Mouse (Mus musculus) midbrain, embryonic 11.5 days (tissue): ENCODE measurements at regions not wholly inside any gene's neighbourhood (a gene's known extent, or its start where the extent isn't known, plus 50 kb on each side); places are given as distances from the start of the nearest gene placed in this dataset.

Experiments
- ATAC-seq: fragments of 200-750 bp; cut with Nextera tagmentation; 2 replicates; pipeline ENCODE4 v1.8.0; 2017; ENCODE audit warnings: moderate TSS enrichment, moderate library complexity; ENCODE audit not compliant: low FRiP score
- DNase-seq: peaks from one replicate; pipeline ENCODE4 v3.0.0; 2015; ENCODE audit warnings: low spot score; ENCODE audit errors: missing footprints
- H3K27ac ChIP-seq: fragments of 300-500 bp; sonication (generic); 2 replicates; pipeline ENCODE4 v1.5.1; 2014; ENCODE audit warnings: low read depth, low read length
- H3K27me3 ChIP-seq: fragments of 300-500 bp; sonication (generic); 2 replicates; pipeline ENCODE4 v1.6.1; 2014; ENCODE audit warnings: mild to moderate bottlenecking, low read length, moderate library complexity, mixed read lengths; ENCODE audit not compliant: control insufficient read depth, insufficient read depth
- H3K36me3 ChIP-seq: fragments of 300-500 bp; sonication (generic); 2 replicates; pipeline ENCODE4 v1.6.1; 2014; ENCODE audit warnings: mild to moderate bottlenecking, low read length, moderate library complexity, mixed read lengths; ENCODE audit not compliant: control insufficient read depth, insufficient read depth
- H3K4me1 ChIP-seq: fragments of 300-500 bp; sonication (generic); 2 replicates; pipeline ENCODE4 v1.6.1; 2014; ENCODE audit warnings: low read length; ENCODE audit not compliant: control insufficient read depth, insufficient read depth
- H3K4me2 ChIP-seq: fragments of 300-500 bp; sonication (generic); 2 replicates; pipeline ENCODE4 v1.6.1; 2014; ENCODE audit warnings: mild to moderate bottlenecking, moderate library complexity
- H3K4me3 ChIP-seq: fragments of 300-500 bp; sonication (generic); 2 replicates; pipeline ENCODE4 v1.5.1; 2014; ENCODE audit warnings: low read depth, low read length
- H3K9ac ChIP-seq: fragments of 300-500 bp; sonication (generic); 2 replicates; pipeline ENCODE4 v1.6.1; 2014; ENCODE audit warnings: low read length
- H3K9me3 ChIP-seq: fragments of 300-500 bp; sonication (generic); 2 replicates; pipeline ENCODE4 v1.6.1; 2016; ENCODE audit warnings: low read length; ENCODE audit not compliant: control insufficient read depth
- WGBS: fragments of 180-500 bp; shearing (Covaris S2); extraction: QIAGEN DNeasy Blood & Tissue Kit; methylation state at CpG from one replicate; pipeline ENCODE4 v1.1.7; 2014; 5-methylcytosine and 5-hydroxymethylcytosine counted together

DNA sequence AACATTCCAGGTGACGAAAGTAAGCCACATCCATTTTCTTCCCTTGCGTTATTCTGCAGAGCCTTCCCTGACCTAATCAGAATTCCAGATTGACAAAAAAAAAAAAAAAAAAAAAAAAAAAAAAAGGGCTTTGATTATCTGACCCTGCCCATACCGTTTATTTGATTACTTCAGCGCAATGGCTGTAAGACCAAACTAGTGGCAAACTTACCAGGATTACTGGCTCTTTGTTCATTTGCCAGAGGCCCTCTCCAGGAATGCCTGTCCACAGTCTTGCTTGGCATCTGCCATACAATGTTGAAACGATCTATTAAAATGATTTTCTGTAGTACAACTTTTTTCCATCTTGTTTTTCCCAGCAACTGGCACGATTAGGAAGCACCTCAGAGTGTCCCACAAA lies 569.4 kb upstream of the Nox3 start:
- Histone ChIP-seq H3K9ac (no peak overlapping the region), H3K36me3 (no peaks in the 10 kb centered on the region), H3K4me3 (no peak overlapping the region), H3K4me2 (no peak overlapping the region), H3K27me3 (no peaks in the 10 kb centered on the region), H3K4me1 (no peaks in the 10 kb centered on the region; the same call in 1 of the 2 replicates), H3K27ac (no peak overlapping the region), H3K9me3 (no peaks in the 10 kb centered on the region)
- WGBS, result 60% methylated on average over 6 of the region's 6 CpGs
- ATAC-seq (no peak), DNase-seq (peak; percentile 90)

GRCm38 (mm10) chr17:4265946-4266345 lies 569.9 kb upstream of the Nox3 start:
- no peaks in the 10 kb centered on the region for H3K27me3 ChIP-seq
- no peaks in the 10 kb centered on the region for H3K9me3 ChIP-seq
- H3K4me1 ChIP-seq, result no peaks in the 10 kb centered on the region; the same call in 1 of the 2 replicates
- DNase-seq, result no peak
- WGBS, result 10% methylated on average over 6 of the region's 6 CpGs
- no peak overlapping the region; the same call in 1 of the 2 replicates for H3K27ac ChIP-seq
- no peak overlapping the region for H3K9ac ChIP-seq
- ATAC-seq, result peak; percentile 64
- H3K4me3 ChIP-seq, result no peak overlapping the region
- no peaks in the 10 kb centered on the region for H3K36me3 ChIP-seq
- H3K4me2 ChIP-seq, result no peak overlapping the region

GRCm38 (mm10) chr17:4266487-4266886 lies 570.4 kb upstream of the Nox3 start:
- no peaks in the 10 kb centered on the region for H3K27me3 ChIP-seq
- H3K36me3 ChIP-seq, result no peaks in the 10 kb centered on the region
- ATAC-seq, result no peak
- no peak overlapping the region for H3K4me2 ChIP-seq
- no peak overlapping the region for H3K9ac ChIP-seq
- no peak overlapping the region; the same call in 1 of the 2 replicates for H3K27ac ChIP-seq
- no peak overlapping the region for H3K4me3 ChIP-seq
- 57% methylated on average over 5 of the region's 5 CpGs for WGBS
- no peak for DNase-seq
- H3K4me1 ChIP-seq, result no peaks in the 10 kb centered on the region; the same call in 1 of the 2 replicates
- H3K9me3 ChIP-seq, result no peaks in the 10 kb centered on the region

DNA sequence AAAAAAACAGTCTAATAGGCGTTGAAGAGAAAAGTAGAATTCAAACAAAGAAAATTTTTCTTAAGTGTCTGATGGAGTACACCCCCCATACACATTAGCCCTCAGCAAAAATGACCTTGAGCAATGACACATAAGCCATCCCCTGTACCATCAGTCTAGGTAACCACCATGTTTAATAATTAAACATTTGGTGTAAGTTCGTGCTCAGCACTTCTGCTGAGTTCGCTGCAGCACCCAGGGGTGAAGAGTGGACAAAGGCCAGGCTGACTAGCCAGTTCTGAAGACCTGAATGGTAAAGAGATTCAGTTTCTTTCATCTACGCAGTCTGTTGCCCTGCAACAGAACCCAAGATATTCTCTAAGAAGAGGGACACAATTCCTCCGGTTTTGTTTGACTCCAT lies 572.3 kb upstream of the Nox3 start:
- no peak overlapping the region for H3K4me2 ChIP-seq
- DNase-seq (no peak), ATAC-seq (no peak)
- no peaks in the 10 kb centered on the region for H3K27me3 ChIP-seq
- WGBS, result 76% methylated on average over 5 of the region's 5 CpGs
- H3K4me1 ChIP-seq, result no peaks in the 10 kb centered on the region; the same call in 1 of the 2 replicates
- H3K9ac ChIP-seq, result no peak overlapping the region
- H3K4me3 ChIP-seq, result no peak overlapping the region
- no peaks in the 10 kb centered on the region for H3K36me3 ChIP-seq
- no peaks in the 10 kb centered on the region for H3K9me3 ChIP-seq
- no peak overlapping the region for H3K27ac ChIP-seq

DNA sequence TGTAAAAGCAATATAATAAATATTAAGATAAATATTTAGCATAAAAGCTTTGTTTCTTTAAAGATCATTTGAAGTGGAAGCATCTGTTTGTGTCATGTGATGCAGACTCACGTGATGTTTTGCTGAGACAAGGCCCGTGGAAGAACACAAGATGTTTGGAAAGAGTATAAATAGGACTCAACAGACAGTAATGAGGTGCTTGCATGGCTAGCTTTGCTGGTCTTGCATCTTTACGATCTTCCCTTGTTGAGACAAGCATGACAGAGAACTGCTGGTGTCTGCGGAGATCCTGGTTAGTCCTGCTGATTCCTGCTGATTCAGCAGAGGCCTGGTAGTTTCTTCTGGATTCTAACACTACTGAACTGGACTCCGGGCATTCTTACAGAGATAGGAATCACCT lies 576.4 kb upstream of the Nox3 start:
- no peak for DNase-seq
- Histone ChIP-seq H3K9me3 (no peaks in the 10 kb centered on the region), H3K27ac (no peak overlapping the region), H3K36me3 (no peaks in the 10 kb centered on the region), H3K4me1 (no peaks in the 10 kb centered on the region), H3K9ac (no peak overlapping the region), H3K4me3 (no peak overlapping the region), H3K27me3 (no peaks in the 10 kb centered on the region), H3K4me2 (no peak overlapping the region)
- 86% methylated on average over 5 of the region's 5 CpGs for WGBS
- no peak for ATAC-seq

DNA sequence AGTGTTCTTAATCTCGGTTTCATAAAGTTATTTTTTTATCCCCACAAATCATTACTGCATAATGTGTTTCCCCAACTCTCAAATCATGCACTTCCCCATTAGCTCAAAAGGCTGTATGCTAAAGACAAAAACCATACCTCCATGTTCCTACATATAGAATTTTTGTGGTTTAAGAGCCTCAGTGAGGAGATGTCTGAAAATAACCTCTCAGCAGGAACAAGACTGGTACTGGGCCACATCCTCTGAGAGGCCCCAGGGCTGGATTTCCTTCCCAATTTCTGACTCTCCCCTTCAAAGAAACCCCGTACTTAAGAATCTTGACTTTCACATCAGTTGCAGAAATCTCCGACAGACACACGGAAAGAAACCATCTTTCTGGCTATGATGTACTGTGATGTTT lies 580.7 kb upstream of the Nox3 start:
- H3K4me2 ChIP-seq, result no peak overlapping the region
- H3K9ac ChIP-seq, result no peak overlapping the region
- no peak overlapping the region for H3K27ac ChIP-seq
- 89% methylated on average over 4 of the region's 4 CpGs for whole genome bisulfite sequencing
- H3K9me3 ChIP-seq, result no peaks in the 10 kb centered on the region
- no peaks in the 10 kb centered on the region for H3K27me3 ChIP-seq
- ATAC-seq (no peak), DNase-seq (no peak)
- H3K36me3 ChIP-seq, result no peaks in the 10 kb centered on the region
- no peak overlapping the region for H3K4me3 ChIP-seq
- no peaks in the 10 kb centered on the region for H3K4me1 ChIP-seq

GRCm38 (mm10) chr17:4278239-4278827 lies 582.3 kb upstream of the Nox3 start:
- H3K4me2 ChIP-seq, result no peak overlapping the region
- ATAC-seq (no peak), DNase-seq (no peak)
- H3K9ac ChIP-seq, result no peak overlapping the region
- H3K4me3 ChIP-seq, result no peak overlapping the region
- WGBS, result 83% methylated on average over 4 of the region's 4 CpGs
- H3K4me1 ChIP-seq, result no peaks in the 10 kb centered on the region
- H3K27me3 ChIP-seq, result no peaks in the 10 kb centered on the region
- H3K36me3 ChIP-seq, result no peaks in the 10 kb centered on the region
- H3K27ac ChIP-seq, result no peak overlapping the region
- H3K9me3 ChIP-seq, result no peaks in the 10 kb centered on the region

DNA sequence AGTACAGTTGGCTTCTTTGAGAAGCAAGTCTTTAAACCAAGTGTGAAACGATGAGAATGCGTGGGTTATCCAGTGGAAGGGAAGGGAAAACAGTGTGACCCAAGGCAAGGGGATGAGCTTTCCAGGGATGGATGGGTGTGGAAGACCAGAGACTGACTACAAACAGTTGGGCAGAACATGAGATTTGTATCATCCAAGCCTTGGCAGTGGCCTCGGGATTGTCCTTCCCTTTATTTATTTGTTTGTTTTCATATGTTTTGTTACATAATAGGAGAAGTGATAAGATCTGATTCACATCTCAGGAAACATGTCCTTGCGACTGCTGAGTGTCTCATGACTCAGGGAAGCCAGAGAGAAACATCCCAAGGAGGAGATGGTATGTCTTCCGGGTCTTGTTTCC lies 585.4 kb upstream of the Nox3 start:
- 90% methylated on average over 5 of the region's 5 CpGs for WGBS
- no peaks in the 10 kb centered on the region for H3K9me3 ChIP-seq
- H3K4me3 ChIP-seq, result no peak overlapping the region

GRCm38 (mm10) chr17:4291418-4291817 lies 595.4 kb upstream of the Nox3 start:
- DNase-seq, result no peak
- Histone ChIP-seq H3K36me3 (no peaks in the 10 kb centered on the region), H3K9ac (no peak overlapping the region), H3K9me3 (no peaks in the 10 kb centered on the region), H3K4me1 (no peaks in the 10 kb centered on the region), H3K4me2 (no peak overlapping the region), H3K4me3 (no peak overlapping the region), H3K27ac (no peak overlapping the region), H3K27me3 (no peaks in the 10 kb centered on the region)
- no peak for ATAC-seq
- WGBS, result 86% methylated on average over 2 of the region's 2 CpGs

More for the DNA sequence above, 585.4 kb upstream of the Nox3 start:
- no peak for ATAC-seq
- Histone ChIP-seq H3K36me3 (no peaks in the 10 kb centered on the region), H3K27me3 (no peaks in the 10 kb centered on the region), H3K4me2 (no peak overlapping the region), H3K9ac (no peak overlapping the region), H3K4me1 (no peaks in the 10 kb centered on the region), H3K27ac (no peak overlapping the region)
- DNase-seq, result no peak
